Mouse (Mus musculus) brain, embryonic 18.5 days (tissue): Measurements from ENCODE around the gene Smg5.
A peak's percentile ranks its signal among the peaks of the same experiment; 100 is the strongest.

ENCODE experiments used
- DNase-seq: peaks from one replicate; pipeline ENCODE4 v3.0.0-alpha.2; 2012; ENCODE audit warnings: low read depth, low spot score

Smg5 gene

GRCm38 (mm10) chr3:88393776-88394375, 57.8 kb downstream of the Smg5 start:
- no peak for DNase-seq

DNA sequence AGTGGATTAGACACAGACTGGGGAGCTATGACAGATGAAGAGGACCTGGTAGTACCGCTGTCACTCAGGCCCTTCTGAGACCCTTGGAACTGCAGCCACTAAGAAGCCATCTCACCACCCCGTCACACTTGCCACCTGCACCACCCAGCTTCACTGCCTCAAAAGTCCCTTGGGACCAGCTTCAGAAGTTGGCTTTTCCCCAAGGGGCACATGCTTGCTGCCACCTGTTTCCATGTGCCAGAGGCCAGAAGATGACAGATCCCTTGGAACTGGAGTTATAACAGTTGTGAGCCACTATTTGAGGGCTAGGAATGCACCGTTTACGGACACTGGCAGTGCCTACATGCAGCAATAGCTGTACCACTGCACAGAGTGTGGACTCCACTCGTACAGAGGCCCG, 59.2 kb downstream of the Smg5 start:
- no peak for DNase-seq

- no peak for DNase-seq
Measured at GRCm38 (mm10) chr3:88395742-88396141, 59.7 kb downstream of the Smg5 start.

DNA sequence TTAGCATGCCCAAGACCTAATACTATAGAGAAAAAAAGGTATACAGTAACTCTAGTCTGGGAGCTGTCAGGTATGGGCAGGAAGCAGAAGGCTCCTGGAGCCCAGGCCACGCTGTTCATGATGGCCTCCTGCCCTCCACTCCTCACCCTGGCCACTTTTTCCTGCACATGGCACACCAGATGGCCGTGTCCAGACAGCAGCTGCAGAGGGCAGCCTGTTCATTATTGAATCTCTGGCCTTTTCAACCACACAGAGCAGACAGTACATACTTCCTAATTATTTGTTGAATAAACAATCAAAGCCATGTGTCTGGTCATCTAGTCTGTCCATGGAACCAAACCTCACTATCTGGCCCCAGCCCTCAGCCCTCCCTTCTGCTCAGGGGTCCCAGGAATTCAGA, 62.6 kb downstream of the Smg5 start:
- DNase-seq: no peak

- DNase-seq: no peak
Measured at GRCm38 (mm10) chr3:88403522-88404230, 67.6 kb downstream of the Smg5 start.

DNA sequence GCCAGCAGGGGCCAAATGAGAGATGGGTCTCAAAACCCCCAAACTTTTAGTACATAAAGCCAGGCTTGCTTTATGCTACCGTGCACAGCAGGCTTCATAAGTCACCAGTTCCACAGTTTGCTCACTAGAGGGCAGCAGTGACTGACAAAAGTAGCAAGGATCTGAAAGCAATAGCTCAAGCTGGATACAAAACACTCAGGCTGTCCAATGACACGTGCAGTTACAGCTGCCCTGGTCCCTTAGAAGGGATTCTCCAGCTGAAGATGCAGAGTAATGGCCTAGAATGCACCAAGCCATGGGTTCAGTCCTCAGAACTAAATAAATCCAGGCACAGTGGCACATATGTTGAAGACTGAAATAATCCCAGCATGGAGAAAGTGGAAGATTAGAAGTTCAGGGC, 71.0 kb downstream of the Smg5 start:
- DNase-seq: peak; percentile 64

GRCm38 (mm10) chr3:88407529-88407928, 71.5 kb downstream of the Smg5 start:
- no peak for DNase-seq

DNA sequence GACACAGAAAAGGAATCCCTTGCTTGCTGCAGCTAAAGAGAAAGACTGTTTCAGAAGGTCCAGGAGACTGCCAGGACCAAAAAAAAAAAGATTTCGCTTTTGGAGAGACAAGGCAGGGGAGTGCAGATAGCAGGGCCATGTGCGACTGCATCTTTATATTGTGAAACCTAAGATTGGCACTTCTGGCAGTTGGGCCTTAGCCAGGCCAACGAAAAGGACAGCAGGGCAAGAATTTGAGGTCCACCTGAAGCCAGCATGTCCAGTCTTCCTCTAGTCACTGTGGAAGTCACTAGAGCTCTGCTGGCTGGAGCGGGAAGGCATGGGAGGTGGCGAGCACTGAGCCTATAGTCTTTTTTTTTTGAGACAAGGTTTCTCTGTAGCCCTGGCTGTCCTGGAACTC, 72.9 kb downstream of the Smg5 start:
- DNase-seq: no peak

GRCm38 (mm10) chr3:88409741-88410644, 73.9 kb downstream of the Smg5 start, which contains the start of gene Pmf1:
Gene Pmf1 (minus strand): TSS chr3:88410331.
- DNase-seq: peak; percentile 79

- DNase-seq: no peak
Measured at GRCm38 (mm10) chr3:88410645-88411031, 74.6 kb downstream of the Smg5 start.

DNA sequence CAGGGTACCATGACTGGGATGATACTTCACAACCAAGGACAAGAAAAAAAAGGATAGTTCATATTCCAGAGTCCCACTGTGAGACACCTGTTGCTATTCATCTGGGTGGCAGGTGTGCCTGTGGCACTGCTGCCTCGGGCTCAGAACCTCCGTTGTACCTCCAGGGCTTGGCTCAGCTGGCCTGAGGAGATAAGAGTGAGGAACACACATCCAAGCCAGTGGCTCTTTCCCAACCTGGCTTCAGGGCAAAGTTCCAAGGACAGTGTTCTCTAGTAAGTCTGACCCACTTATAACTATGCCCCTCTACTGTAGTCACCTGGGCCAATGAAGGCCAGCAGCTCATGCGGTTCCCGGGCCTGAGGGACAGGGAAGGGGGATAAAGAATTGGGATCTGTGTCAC, 75.6 kb downstream of the Smg5 start:
- DNase-seq: no peak
